Mouse (Mus musculus): ENCODE measurements around the gene Ogt.

The Ogt gene

DNA sequence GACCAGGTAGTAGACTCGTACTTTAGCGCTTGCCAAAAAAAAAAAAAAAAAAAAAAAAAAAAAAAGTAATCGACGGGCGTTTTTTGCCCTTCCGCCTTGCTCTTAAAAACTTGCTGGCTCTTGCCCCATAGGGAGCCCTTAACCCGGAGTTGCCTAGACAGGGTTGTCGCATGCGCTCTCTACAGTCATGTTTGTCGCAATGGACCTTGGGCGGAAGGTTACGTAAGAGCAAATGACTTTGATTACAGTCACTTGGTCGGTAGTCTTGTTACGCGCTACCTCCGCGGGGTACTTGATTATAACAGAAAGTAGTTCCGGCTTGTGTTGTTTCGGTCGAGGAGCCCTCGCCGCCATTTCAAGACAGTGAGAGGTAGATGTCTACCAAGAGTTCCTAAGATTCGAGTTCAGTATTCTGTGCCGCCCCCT lies at the start of gene Ogt:
Gene Ogt, plus strand, starts transcription at position 320 of the 426 bp plus-strand sequence.
- DNase-seq (ENCODE audit: low spot score): peak; percentile 85

DNA sequence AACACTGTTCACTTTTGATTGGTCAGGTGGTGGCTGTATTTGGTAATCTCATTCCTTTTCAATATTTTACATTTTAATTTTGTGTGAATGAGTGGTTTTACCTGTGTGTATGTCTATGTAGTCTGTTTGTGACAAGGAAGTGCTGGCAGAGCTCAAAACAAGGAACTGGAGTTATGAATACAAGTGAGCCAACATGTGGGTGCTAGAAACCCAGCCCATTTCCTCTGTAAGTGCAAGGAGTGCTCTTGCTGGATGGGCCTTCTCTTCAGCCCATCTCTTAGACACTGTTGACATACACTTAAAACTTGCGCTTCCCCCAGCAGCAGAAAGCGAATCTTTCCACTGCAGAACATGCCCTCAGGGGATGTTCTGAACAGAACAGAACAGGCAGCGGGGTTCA lies 23.7 kb upstream of the Ogt start:
- no peak for DNase-seq (ENCODE audit: low spot score)

DNA sequence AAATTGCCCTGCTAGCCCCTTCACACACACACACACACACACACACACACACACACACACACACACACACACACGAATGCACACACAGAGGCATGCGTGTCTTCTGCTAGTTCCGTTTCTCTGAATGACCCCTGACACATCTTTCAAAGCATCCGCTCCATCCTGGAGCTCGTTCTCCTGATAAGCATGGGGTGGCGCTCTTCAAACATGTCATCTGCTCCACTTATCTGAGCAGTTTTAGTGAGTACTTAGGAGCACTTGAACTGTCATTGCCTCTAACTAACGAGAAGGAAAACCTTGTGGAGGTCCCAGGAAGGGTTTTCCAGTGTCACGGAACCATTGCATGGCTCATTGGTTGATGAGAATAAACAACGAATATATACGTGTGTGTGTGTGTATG lies 22.0 kb upstream of the Ogt start:
- no peak for DNase-seq (ENCODE audit: low spot score)

GRCm38 (mm10) chrX:101620317-101620716 lies 19.5 kb upstream of the Ogt start:
- DNase-seq (ENCODE audit: low spot score): no peak

GRCm38 (mm10) chrX:101622539-101622938 lies 17.3 kb upstream of the Ogt start:
- DNase-seq (ENCODE audit: low spot score): no peak

DNA sequence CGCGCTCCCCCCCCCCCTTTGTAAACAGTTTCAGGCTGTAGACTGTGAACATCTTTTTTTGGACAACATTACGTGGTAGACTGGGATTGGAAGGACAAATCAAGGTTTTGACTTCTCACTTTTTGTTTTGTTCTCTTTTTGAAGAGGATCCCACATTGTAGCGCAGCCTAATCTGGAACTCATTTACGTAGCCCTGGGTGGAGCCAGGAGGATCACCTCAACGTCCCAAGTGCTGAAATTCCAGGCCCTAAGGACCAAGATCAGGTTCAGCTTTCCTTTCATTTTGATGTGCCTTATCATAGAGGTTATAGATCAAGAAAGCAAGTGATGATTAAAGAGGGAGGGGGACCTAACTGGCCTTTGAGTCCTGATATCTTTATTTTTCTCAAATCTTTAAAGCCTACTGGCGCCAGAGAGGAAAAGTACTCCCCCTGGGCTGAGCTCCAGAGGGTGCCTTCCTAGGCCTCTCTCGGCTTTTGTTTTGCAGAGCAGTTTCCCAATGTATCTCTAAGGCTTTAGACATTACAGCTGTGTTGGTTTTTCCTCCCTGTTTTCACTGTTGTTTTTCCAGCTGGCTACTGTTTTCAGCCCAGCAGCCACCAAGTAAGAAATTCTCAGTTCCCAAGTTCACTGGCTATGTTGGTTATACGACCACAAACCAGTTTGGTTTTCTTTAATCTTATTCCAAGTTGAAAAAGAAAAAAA lies 2.9 kb upstream of the Ogt start:
- DNase-seq (ENCODE audit: low spot score): no peak

GRCm38 (mm10) chrX:101638856-101639255 lies 1.0 kb upstream of the Ogt start:
- no peak for DNase-seq (ENCODE audit: low spot score)

DNA sequence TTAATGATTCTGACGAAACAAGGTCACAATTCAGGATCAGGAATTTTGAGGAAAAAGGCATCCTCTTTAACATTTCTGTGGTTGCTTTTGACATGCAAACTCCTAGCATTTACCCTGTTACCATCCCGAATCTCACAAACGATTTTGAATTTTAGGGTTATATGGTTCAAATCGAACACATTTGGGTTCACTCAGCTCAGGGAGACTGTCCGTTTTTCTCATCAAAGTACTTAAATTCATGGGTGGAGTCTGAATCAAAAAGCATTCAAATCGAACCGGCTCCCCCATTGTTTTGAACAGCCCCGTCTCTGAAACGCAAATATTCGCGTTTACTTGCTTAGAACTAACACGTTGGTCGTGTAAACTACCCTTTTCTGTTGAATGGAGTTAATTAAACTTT lies 554 bp upstream of the Ogt start:
- DNase-seq (ENCODE audit: low spot score): peak; percentile 23

DNA sequence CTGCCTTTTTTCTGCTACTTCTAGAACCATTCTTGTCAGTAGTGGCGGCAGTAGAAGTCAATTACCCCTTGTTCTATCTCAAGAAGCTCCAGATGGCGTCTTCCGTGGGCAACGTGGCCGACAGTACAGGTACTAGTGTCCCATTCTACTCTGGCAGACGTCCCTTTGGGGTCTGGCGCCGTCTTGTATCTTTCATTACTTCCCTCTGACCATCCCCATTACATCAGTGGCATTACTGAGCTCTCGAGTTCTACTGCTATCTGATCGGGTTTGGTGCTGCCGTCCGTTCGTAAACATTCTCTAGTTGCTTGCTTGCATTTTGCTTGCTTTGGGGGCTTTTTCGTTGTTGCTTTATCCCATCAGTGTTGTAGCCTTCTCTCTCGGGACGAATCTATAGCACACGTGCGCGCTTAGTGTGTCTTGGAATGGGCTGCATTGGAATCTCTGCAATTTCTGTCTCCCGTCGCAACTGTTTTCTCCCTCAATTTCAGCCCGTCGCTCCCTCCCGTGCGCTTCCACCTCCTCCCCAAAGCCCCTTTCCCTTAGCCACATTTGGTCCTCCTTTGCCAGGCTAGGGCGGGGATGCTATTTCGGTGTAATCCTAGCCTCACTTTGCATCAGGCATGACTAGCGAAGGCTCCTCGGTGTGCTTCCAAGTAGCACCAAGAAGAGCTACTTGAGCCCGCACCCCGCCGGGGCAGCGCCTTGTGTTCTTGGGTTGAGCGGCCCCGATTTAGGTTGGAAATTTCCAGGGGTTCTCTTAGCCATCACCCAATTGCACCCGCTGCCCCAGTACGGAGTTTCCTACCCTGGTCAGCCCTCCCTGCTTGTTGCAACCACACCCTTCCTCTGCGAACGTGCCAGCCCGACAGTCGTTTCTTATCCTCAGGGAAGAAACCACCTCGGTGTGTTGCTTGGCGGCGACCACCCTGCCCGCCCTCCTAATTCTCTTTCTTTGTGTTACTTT lies 617 bp downstream of the Ogt start:
- DNase-seq (ENCODE audit: low spot score): peak; percentile 40

GRCm38 (mm10) chrX:101641161-101641530 lies 1.3 kb downstream of the Ogt start:
- no peak for DNase-seq (ENCODE audit: low spot score)

DNA sequence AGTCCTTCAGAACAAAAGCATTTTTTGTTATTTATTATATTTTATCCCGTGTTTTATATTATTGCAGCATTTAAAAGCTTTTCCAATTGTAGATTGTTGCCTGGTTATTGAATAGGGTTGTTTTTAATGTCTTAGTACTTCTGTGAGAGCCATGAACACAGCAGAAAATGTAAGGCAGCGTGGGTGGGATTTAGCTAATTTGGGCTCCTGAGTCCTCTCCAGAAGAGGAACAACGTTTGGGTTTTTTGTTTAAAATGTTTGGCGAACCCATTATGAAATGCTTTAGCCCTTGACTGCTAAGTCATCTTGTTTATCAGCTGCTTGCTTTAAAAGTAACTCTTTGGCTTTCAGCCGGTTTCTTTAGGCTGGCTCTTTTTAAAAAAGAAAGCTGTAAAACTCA lies 2.2 kb downstream of the Ogt start:
- DNase-seq (ENCODE audit: low spot score): no peak

DNA sequence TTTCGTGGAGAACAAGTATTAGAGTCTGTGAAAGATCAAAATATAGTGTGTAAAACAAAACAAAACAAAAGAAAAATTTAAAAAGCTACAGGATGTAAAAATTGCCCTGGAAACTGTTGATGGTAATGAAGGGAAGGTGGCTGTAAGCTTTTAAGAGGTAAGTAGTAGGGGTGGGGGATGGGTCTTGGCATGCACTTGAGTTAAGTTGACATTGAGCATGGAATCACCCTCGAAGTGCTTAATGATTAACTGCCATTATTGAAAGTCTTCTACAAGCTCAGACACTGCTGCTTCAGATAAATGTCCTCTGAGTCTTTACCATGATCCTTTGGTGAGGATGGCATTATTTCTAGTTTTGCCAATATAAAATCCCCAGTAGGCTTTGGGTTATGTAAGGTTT lies 5.4 kb downstream of the Ogt start:
- DNase-seq (ENCODE audit: low spot score): no peak

DNA sequence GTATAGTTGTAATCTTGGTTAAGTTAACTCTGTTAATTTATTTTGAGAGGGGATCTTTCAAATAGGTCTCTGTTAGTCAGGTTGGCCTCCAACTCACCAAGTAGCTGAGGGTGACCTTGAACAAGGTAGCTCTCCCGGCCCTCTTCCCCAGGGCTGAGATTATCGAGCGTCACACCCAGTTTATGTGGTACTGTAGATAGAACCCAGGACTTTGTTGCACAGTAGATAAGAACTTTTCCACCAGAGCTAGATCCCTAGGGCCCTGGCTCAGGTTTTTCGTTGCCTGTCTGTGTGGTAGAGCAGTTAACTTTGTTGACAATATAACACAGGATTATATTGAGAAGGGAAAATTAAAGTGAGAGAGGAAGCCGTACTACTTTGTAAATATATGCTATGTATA lies 6.8 kb downstream of the Ogt start:
- peak; percentile 30 for DNase-seq (ENCODE audit: low spot score)

- no peak for DNase-seq (ENCODE audit: low spot score)
Observed at GRCm38 (mm10) chrX:101695686-101696085, 55.8 kb downstream of the Ogt start.

DNA sequence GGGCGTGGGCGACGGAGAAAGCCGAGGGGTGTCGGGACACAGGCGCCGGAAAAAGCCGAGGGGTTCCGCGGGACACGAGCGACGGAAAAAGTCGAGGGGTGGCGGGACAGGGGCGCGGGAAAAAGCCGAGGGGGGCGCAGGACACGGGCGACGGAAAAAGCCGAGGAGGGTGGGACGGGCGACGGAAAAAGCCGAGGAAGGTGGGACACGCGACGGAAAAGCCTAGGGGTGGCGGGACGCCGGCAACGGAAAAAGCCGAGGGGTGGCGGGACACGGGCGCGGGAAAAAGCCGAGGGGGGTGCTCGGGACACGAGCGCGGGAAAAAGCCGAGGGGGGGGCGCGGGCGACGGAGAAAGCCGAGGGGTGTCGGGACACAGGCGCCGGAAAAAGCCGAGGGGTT lies 57.7 kb downstream of the Ogt start:
- no peak for DNase-seq (ENCODE audit: low spot score)

DNA sequence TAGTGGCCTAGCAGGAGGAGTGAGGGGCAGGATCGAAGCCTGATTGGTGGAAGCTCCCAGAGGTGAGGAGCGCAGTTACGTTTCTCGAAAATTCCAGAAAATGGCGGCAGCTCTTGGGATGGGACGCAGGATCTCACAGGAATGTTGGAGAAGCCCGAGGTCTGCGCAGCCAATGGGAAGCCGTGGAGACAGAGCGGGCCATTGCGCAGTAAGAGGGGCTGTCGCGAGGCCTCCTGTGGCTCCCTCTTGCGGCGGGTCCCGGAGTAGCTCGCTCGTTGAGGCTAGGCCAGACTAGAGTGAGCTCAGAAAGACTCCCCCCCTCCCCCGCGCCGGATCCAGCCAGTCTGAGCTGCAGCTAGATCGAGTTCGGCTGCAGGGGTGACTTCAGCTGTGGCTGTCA lies 58.4 kb downstream of the Ogt start:
- peak; percentile 2 for DNase-seq (ENCODE audit: low spot score)

DNA sequence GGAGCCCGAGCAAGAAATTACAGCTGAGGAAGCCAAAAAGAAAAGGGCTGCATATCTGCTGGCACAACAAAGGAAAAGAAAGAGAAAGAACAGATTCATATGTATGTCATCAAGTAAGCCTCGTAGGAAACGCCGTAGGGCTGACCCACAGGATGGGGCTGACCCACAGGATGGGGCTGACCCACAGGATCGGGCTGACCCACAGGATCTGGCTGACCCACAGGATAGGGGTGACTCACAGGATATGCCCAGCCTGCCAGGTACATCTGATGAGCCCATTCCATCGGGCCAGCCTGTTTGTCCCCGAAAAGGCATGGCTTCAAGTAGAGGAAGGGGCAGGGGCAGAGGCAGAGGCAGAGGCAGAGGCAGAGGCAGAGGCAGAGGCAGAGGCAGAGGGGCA lies 65.3 kb downstream of the Ogt start:
- no peak for DNase-seq (ENCODE audit: low spot score)

- DNase-seq (ENCODE audit: low spot score): no peak
Observed at GRCm38 (mm10) chrX:101720401-101720800, 80.5 kb downstream of the Ogt start.

DNA sequence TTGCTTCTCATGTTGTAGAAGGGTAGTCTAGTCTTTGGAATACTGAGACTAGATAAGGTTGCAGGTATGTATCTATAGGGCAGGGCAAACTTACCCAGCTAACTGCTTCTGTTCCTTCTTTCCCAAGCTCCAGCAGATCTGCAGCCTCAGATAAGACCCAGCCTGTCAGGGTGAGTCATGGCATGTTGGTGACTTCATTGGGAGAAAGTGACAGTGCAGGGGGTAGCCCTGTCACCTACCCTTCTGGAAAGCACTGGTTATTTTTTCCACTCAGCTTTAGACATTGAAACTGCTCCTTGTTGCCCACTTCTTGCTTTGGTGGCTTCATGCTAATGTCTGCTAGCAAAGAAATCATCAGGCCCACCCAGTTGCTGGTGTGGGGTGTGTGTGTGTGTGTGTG lies 90.2 kb downstream of the Ogt start:
- no peak for DNase-seq (ENCODE audit: low spot score)

- DNase-seq (ENCODE audit: low spot score): no peak
Observed at GRCm38 (mm10) chrX:101732644-101733043, 92.8 kb downstream of the Ogt start.

DNA sequence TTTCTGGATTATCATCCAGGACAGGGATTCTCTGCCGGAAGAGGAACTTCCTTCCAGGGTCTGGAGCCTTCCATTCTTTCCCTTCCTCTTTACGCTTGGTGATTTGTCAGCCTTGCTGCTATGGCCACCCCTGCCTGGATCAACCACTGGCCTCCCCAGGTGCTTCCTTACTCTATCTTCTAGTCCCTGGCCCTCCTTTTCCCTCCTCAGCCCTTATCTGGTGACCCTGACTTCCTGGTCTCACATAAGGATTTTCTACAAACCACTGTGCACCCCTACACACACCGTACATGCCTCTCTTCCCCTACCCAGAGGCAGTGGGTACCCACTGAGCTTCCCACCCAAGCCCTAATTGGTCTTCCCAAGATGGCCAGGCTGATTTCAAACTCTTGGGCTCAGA lies 93.4 kb downstream of the Ogt start:
- no peak for DNase-seq (ENCODE audit: low spot score)

- no peak for DNase-seq (ENCODE audit: low spot score)
Observed at GRCm38 (mm10) chrX:101733828-101734319, 94.0 kb downstream of the Ogt start, which contains the start of gene Cxcr3. Gene Cxcr3, minus strand, starts transcription at chrX:101734269.

Measured in c-Kit-positive CD71-positive TER-119-positive erythroid progenitor cells, embryonic 14.5 days (primary cell).